ENCODE assay signal across 10 mouse cellular contexts in the genomic region with DNA sequence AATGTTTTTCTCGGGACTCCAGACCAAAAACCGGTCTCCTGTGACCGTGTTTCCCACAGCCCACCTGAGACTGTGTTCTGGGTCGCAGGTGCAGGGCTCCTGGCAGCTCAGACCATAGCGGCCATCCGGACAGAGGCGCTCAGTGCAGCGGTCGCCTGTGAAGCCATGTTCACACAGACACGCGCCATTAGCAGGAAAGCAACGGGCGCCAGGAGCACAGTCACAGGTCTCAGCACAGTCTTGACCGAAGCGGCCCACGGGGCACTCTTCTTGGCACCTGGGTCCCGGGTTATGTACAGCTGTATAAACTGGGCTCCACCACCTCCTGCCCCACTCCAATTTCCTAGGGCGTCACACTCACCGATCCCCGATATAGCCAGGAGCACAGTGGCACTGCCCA. TPM values are rescaled to one million over a fixed set of nuclear protein-coding genes. Genes with fewer than 3 reads are reported as not detected.
DNase-seq lines count a peak whose midpoint lies in the region; ATAC-seq and TF ChIP-seq lines count a peak whose summit lies in the region.
"Had no signal": no experiment of that assay in that cellular context is flagged by ENCODE, and none has a peak within 500 bp of the region (broad histone marks: within the 10 kb centered on the region; RNA-seq: fewer than 3 reads in every experiment).

No protein-coding gene starts in this region.

- intact Hi-C loops in heart, postnatal 14 days (cut with DNase I): loop anchor here (5.0 kb wide), 1 partner anchor 61 kb away; no protein-coding TSS in a partner anchor

- peaks cover 31% of the 10 kb centered on the region for H3K27me3 ChIP-seq in heart, embryonic 11.5 days (ENCODE audit: control insufficient read depth, insufficient read depth, low read length)
- H3K27me3 ChIP-seq in stomach, embryonic 14.5 days (ENCODE audit: control insufficient read depth, insufficient read depth, low read length): no peaks in the 10 kb centered on the region
- no peaks in the 10 kb centered on the region for H3K27me3 ChIP-seq in stomach, postnatal 0 days (ENCODE audit: control insufficient read depth, insufficient read depth, low read length)
- no peaks in the 10 kb centered on the region for H3K27me3 ChIP-seq in intestine, embryonic 15.5 days (replicated peaks)
- H3K27me3 ChIP-seq in neural tube, embryonic 15.5 days (replicated peaks): peaks cover 14% of the 10 kb centered on the region
- H3K27me3 ChIP-seq: megakaryocyte, embryonic 14.5 days had no signal

- no peak overlapping the region for H3K27ac ChIP-seq in heart, embryonic 11.5 days (ENCODE audit: low read depth, low read length)
- H3K27ac ChIP-seq in stomach, embryonic 14.5 days (ENCODE audit: low read length): no peak overlapping the region
- H3K27ac ChIP-seq in stomach, postnatal 0 days (replicated peaks): no peak overlapping the region
- no peak overlapping the region for H3K27ac ChIP-seq in intestine, embryonic 15.5 days
- no peak overlapping the region for H3K27ac ChIP-seq in neural tube, embryonic 15.5 days (replicated peaks)
- H3K27ac ChIP-seq in layer of hippocampus, adult 2 months: no peak overlapping the region

- H3K9me3 ChIP-seq in heart, embryonic 11.5 days (replicated peaks; ENCODE audit: control insufficient read depth, low read length): no peaks in the 10 kb centered on the region
- H3K9me3 ChIP-seq in stomach, embryonic 14.5 days (ENCODE audit: control insufficient read depth, low read depth, low read length): no peaks in the 10 kb centered on the region
- no peaks in the 10 kb centered on the region for H3K9me3 ChIP-seq in stomach, postnatal 0 days (ENCODE audit: control insufficient read depth, low read length)
- no peaks in the 10 kb centered on the region for H3K9me3 ChIP-seq in intestine, embryonic 15.5 days
- no peaks in the 10 kb centered on the region for H3K9me3 ChIP-seq in neural tube, embryonic 15.5 days (replicated peaks)
- H3K9me3 ChIP-seq: megakaryocyte, embryonic 14.5 days had no signal

- no peak for TF ChIP-seq CTCF in stomach, postnatal 0 days (IDR thresholded peaks at IDR 0.05; ENCODE audit: low read depth)
- no peak for TF ChIP-seq CTCF in layer of hippocampus, adult 2 months (conservative IDR thresholded peaks at IDR 0.05)

- H3K4me3 ChIP-seq in heart, embryonic 11.5 days (ENCODE audit: low read depth, low read length): no peak overlapping the region
- no peak overlapping the region for H3K4me3 ChIP-seq in stomach, embryonic 14.5 days (ENCODE audit: low read depth, low read length)
- no peak overlapping the region; the same call in 1 of the 2 replicates for H3K4me3 ChIP-seq in stomach, postnatal 0 days (ENCODE audit: low read depth, low read length)
- H3K4me3 ChIP-seq in intestine, embryonic 15.5 days (replicated peaks): no peak overlapping the region
- H3K4me3 ChIP-seq in neural tube, embryonic 15.5 days (replicated peaks): peak overlapping the region; percentile 35; the same call in 1 of the 2 replicates
- no peak overlapping the region for H3K4me3 ChIP-seq in layer of hippocampus, adult 2 months
- H3K4me3 ChIP-seq: megakaryocyte, embryonic 14.5 days had no signal

- ATAC-seq in heart, embryonic 11.5 days (replicated peaks; ENCODE audit: insufficient number of reproducible peaks, low FRiP score, low TSS enrichment): no peak
- ATAC-seq in stomach, embryonic 14.5 days (ENCODE audit: insufficient number of reproducible peaks, insufficient read depth, low FRiP score, low read depth): 0 out of 2 replicates have a peak, but pooled peaks have one; percentile 3
- ATAC-seq in stomach, postnatal 0 days (ENCODE audit: low FRiP score, low TSS enrichment): no peak
- 0 out of 2 replicates have a peak, but pooled peaks have one; percentile 4 for ATAC-seq in intestine, embryonic 15.5 days
- peak; percentile 4; the same call in 1 of the 2 replicates for ATAC-seq in neural tube, embryonic 15.5 days (ENCODE audit: low FRiP score)

- no peaks in the 10 kb centered on the region; the same call in 1 of the 2 replicates for H3K4me1 ChIP-seq in heart, embryonic 11.5 days (ENCODE audit: control insufficient read depth, insufficient read depth, low read length)
- H3K4me1 ChIP-seq in stomach, embryonic 14.5 days (ENCODE audit: control insufficient read depth, insufficient read depth, low read length): 0 out of 2 replicates have a peak, but pooled peaks cover 3% of the 10 kb centered on the region
- no peaks in the 10 kb centered on the region for H3K4me1 ChIP-seq in stomach, postnatal 0 days (replicated peaks; ENCODE audit: control insufficient read depth, insufficient read depth)
- peaks cover 19% of the 10 kb centered on the region for H3K4me1 ChIP-seq in intestine, embryonic 15.5 days (replicated peaks)
- peaks cover 9% of the 10 kb centered on the region for H3K4me1 ChIP-seq in neural tube, embryonic 15.5 days

- WGBS in heart, embryonic 11.5 days (ENCODE audit: insufficient replicate concordance): 52% methylated on average over 20 of the region's 20 CpGs
- 52% methylated on average over 20 of the region's 20 CpGs for WGBS in stomach, embryonic 14.5 days
- 54% methylated on average over 20 of the region's 20 CpGs for WGBS in stomach, postnatal 0 days
- 58% methylated on average over 20 of the region's 20 CpGs for WGBS in intestine, embryonic 15.5 days
- WGBS in neural tube, embryonic 15.5 days: 49% methylated on average over 20 of the region's 20 CpGs

- DNase-seq in heart, postnatal 14 days: no peak
- DNase-seq in stomach, postnatal 0 days (ENCODE audit: low spot score): no peak
- DNase-seq in urinary bladder, postnatal 14 days (ENCODE audit: low spot score): no peak
- DNase-seq in layer of hippocampus, adult 2 months (ENCODE audit: low spot score in 2 of 2): no peak

- no peaks in the 10 kb centered on the region for H3K36me3 ChIP-seq in heart, embryonic 11.5 days (ENCODE audit: control insufficient read depth, insufficient read depth, low read length)
- peaks cover 7% of the 10 kb centered on the region for H3K36me3 ChIP-seq in stomach, embryonic 14.5 days (ENCODE audit: control insufficient read depth, insufficient read depth, low read length)
- no peaks in the 10 kb centered on the region; the same call in 1 of the 2 replicates for H3K36me3 ChIP-seq in stomach, postnatal 0 days (ENCODE audit: control insufficient read depth, insufficient read depth, low read length)
- H3K36me3 ChIP-seq in intestine, embryonic 15.5 days: peaks cover 16% of the 10 kb centered on the region
- no peaks in the 10 kb centered on the region for H3K36me3 ChIP-seq in neural tube, embryonic 15.5 days

- 0 out of 2 replicates have a peak overlapping the region, but pooled peaks have one; percentile 33 for H3K4me2 ChIP-seq in heart, embryonic 11.5 days
- H3K4me2 ChIP-seq in stomach, embryonic 14.5 days (replicated peaks; ENCODE audit: low read depth, low read length): peak overlapping the region; percentile 33; the same call in 1 of the 2 replicates
- H3K4me2 ChIP-seq in stomach, postnatal 0 days (replicated peaks; ENCODE audit: low read depth): no peak overlapping the region; the same call in 1 of the 2 replicates
- H3K4me2 ChIP-seq in intestine, embryonic 15.5 days (replicated peaks): peak overlapping the region; percentile 48; the same call in 1 of the 2 replicates
- peak overlapping the region; percentile 65 for H3K4me2 ChIP-seq in neural tube, embryonic 15.5 days

- no peak for TF ChIP-seq EP300 in stomach, postnatal 0 days (optimal IDR thresholded peaks at IDR 0.05)

- no peak overlapping the region for H3K9ac ChIP-seq in heart, embryonic 11.5 days (ENCODE audit: low read depth, low read length)
- H3K9ac ChIP-seq in stomach, embryonic 14.5 days (replicated peaks; ENCODE audit: low read depth, low read length): no peak overlapping the region
- H3K9ac ChIP-seq in stomach, postnatal 0 days (ENCODE audit: low read length): no peak overlapping the region
- H3K9ac ChIP-seq in intestine, embryonic 15.5 days: no peak overlapping the region
- peak overlapping the region; percentile 20; the same call in 1 of the 2 replicates for H3K9ac ChIP-seq in neural tube, embryonic 15.5 days (replicated peaks)

RNA-seq across cellular contexts. Expression of gene Lrrc71, which starts 8.1 kb away (rescaled TPM):
- 0.43 and 0.66 TPM in 2 replicates for polyA plus RNA-seq in heart, embryonic 11.5 days (2014; fragmentation: Nextera tagmentation; extraction: Ambion mirVana)
- total RNA-seq in heart, postnatal 14 days (2021): under 1 TPM; 0.44 to 0.48 TPM
- 0.69 and 1.2 TPM in 2 replicates for polyA plus RNA-seq in stomach, embryonic 14.5 days (2014; fragmentation: Nextera tagmentation; extraction: Ambion mirVana)
- 0.29 and 0.38 TPM in 2 replicates for polyA plus RNA-seq in stomach, postnatal 0 days (2015; fragmentation: Nextera tagmentation; extraction: Ambion mirVana)
- 0.36 and 0.48 TPM in 2 replicates for polyA plus RNA-seq in intestine, embryonic 15.5 days (2015; fragmentation: Nextera tagmentation; extraction: Ambion mirVana)
- polyA plus RNA-seq in neural tube, embryonic 15.5 days (2015; fragmentation: Nextera tagmentation; extraction: Ambion mirVana): 0.44 and 1.0 TPM in 2 replicates
- total RNA-seq in layer of hippocampus, adult 2 months (2021): 1 to 10 TPM in 1 of 2 experiments, under 1 TPM in 1; 0.91 to 1.9 TPM

RNA-seq across cellular contexts. Expression of gene Ntrk1, which starts 38.5 kb away (rescaled TPM):
- polyA plus RNA-seq in heart, embryonic 11.5 days (2014; fragmentation: Nextera tagmentation; extraction: Ambion mirVana): 0.30 and 0.51 TPM in 2 replicates
- total RNA-seq in heart, postnatal 14 days (2021): under 1 TPM; 0.29 to 0.31 TPM
- 0.88 and 0.97 TPM in 2 replicates for polyA plus RNA-seq in stomach, embryonic 14.5 days (2014; fragmentation: Nextera tagmentation; extraction: Ambion mirVana)
- 0.39 and 0.41 TPM in 2 replicates for polyA plus RNA-seq in stomach, postnatal 0 days (2015; fragmentation: Nextera tagmentation; extraction: Ambion mirVana)
- polyA plus RNA-seq in intestine, embryonic 15.5 days (2015; fragmentation: Nextera tagmentation; extraction: Ambion mirVana): 2.5 and 3.2 TPM in 2 replicates
- polyA plus RNA-seq in neural tube, embryonic 15.5 days (2015; fragmentation: Nextera tagmentation; extraction: Ambion mirVana): 41.2 and 50.1 TPM in 2 replicates
- under 1 TPM; 0.13 to 0.27 TPM for total RNA-seq in layer of hippocampus, adult 2 months (2021)
- polyA plus RNA-seq: C2C12 had no signal

RNA-seq across cellular contexts. Expression of gene Insrr, which starts 40.3 kb away (rescaled TPM):
- polyA plus RNA-seq in heart, embryonic 11.5 days (2014; fragmentation: Nextera tagmentation; extraction: Ambion mirVana): 0.03 and 0.23 TPM in 2 replicates
- total RNA-seq in heart, postnatal 14 days (2021): under 1 TPM; 0.24 TPM
- polyA plus RNA-seq in stomach, embryonic 14.5 days (2014; fragmentation: Nextera tagmentation; extraction: Ambion mirVana): 0.20 and 0.55 TPM in 2 replicates
- 0.18 and 0.19 TPM in 2 replicates for polyA plus RNA-seq in stomach, postnatal 0 days (2015; fragmentation: Nextera tagmentation; extraction: Ambion mirVana)
- polyA plus RNA-seq in intestine, embryonic 15.5 days (2015; fragmentation: Nextera tagmentation; extraction: Ambion mirVana): 0.44 and 0.52 TPM in 2 replicates
- 1.1 and 2.0 TPM in 2 replicates for polyA plus RNA-seq in neural tube, embryonic 15.5 days (2015; fragmentation: Nextera tagmentation; extraction: Ambion mirVana)
- total RNA-seq in layer of hippocampus, adult 2 months (2021): under 1 TPM; 0.18 to 0.39 TPM
- polyA plus RNA-seq: C2C12 had no signal

Comparison
In these comparisons a context has a peak if more than half of its experiments do, and no peak if none do; other contexts are left out.
1. ATAC-seq: peak in stomach, embryonic 14.5 days (single experiment), intestine, embryonic 15.5 days (single experiment) and neural tube, embryonic 15.5 days (single experiment); none in heart, embryonic 11.5 days (single experiment) and stomach, postnatal 0 days (single experiment).